Mouse (Mus musculus): ENCODE data around the gene Tmem107.

The Tmem107 gene

DNA sequence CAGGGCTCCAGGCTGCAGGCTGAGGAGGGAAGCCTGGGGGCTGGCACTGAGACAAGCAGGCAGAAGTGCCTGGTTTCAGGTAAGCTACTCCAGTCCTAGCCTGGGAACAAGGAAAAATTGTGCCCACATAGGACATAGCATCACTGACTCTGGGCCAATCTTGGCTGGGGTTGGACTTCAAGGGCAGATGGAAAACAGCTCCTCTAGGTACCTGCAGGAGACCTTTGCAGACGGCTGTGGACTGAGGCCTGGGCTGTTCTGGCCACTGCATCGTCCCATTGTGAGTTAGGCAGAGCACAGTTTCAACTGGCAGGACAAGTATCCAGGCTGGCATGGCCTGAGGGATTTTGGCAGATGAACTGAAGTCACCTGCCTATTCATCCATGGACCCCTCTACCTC lies 35.2 kb downstream of the Tmem107 start:
- no peak for DNase-seq (ENCODE audit: low read depth, low spot score)

GRCm38 (mm10) chr11:69106299-69106698 lies 35.7 kb downstream of the Tmem107 start:
- DNase-seq (ENCODE audit: low read depth, low spot score) = no peak

GRCm38 (mm10) chr11:69106842-69107241 lies 36.2 kb downstream of the Tmem107 start:
- no peak for DNase-seq (ENCODE audit: low read depth, low spot score)

DNA sequence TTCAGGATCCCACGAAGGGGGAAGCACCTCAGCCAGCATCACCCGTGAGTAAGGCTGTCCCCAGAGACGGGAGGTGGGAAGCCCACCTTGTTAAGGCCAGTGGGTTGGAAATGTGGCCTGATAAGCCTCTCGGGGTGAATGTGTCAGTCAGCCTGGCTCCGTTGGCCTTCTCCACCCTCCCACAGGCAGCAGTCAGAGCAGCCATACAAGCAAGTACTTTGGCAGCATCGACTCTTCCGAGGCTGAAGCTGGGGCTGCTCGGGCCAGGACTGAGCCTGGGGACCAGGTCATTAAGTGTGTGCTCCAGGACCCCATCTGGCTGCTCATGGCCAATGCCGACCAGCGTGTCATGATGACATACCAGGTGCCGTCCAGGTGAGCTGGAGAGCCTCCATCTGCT lies 37.1 kb downstream of the Tmem107 start:
- no peak for DNase-seq (ENCODE audit: low read depth, low spot score)

- DNase-seq (ENCODE audit: low read depth, low spot score) = no peak
Measured at GRCm38 (mm10) chr11:69108223-69108622, 37.6 kb downstream of the Tmem107 start.

- no peak for DNase-seq (ENCODE audit: low read depth, low spot score)
Measured at GRCm38 (mm10) chr11:69109032-69109900, 38.7 kb downstream of the Tmem107 start.

DNA sequence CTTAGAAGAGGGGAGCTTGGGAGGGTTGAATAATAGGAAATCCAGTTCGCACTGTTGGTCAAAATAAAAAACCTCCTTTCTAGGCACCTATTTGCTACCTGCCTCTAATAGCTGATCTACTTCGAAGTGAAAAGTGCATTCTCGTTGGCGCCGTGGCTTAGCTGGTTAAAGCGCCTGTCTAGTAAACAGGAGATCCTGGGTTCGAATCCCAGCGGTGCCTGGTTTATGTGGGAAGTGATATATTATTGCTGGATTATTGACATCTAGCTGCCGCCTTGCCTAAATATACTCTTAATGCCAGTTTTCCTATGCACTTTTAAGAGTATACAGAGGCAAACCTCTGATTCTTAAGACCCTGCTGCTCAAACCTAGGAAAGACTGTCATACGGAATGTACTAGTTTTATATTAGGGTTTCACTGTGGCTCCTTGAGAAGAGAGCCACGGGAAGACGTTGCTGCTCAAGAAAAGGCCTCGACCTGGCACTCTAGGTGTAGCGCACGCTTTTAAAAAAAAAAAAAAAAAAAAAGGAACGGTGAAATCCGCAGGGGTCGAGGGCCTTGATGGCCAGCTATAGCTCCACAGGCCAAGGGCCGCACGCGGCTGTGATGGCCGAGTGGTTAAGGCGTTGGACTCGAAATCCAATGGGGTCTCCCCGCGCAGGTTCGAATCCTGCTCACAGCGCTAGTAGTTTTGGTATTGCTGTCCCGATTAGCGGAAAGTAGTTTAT lies 39.9 kb downstream of the Tmem107 start:
- peak; percentile 93 for DNase-seq (ENCODE audit: low read depth, low spot score)

GRCm38 (mm10) chr11:69111051-69111810 lies 40.6 kb downstream of the Tmem107 start:
- DNase-seq (ENCODE audit: low read depth, low spot score) = no peak

DNA sequence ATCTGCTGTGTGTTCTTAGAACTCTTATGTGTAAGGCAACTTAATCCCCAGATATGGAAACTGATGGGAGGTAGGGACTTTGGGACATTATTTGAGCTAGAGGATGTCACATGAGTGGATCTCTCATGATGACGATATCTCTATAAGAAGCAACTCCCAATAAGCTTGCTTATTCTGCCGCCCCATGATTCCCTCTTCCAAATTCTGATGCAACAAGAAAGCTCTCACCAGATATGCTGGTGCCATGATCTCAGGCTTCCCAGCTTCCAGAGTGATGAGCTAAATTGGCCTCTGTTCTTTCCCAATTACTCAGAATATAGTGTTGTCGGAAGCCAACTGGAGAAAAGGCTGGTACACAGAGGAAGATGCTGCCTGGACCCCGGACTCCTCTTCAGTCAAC lies 41.3 kb downstream of the Tmem107 start:
- DNase-seq (ENCODE audit: low read depth, low spot score) = no peak

DNA sequence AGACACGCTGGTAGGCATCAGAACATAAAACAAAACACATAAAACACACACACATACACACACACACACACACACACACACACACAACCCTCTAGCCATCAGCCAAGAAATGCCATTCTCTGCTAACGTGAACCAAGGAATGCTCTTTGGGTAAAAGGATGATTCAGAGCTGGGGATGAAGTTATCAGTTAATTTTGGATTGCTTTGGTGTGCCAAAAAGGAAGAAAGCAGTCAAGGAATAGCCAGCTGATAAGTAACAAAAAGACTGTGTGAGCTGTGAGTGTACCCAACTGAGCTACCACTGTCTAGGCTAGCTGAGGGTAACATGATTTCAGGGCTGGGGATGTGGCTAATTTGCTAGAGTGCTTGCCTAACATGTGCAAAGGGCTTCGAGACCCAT lies 43.4 kb downstream of the Tmem107 start:
- no peak for DNase-seq (ENCODE audit: low read depth, low spot score)

DNA sequence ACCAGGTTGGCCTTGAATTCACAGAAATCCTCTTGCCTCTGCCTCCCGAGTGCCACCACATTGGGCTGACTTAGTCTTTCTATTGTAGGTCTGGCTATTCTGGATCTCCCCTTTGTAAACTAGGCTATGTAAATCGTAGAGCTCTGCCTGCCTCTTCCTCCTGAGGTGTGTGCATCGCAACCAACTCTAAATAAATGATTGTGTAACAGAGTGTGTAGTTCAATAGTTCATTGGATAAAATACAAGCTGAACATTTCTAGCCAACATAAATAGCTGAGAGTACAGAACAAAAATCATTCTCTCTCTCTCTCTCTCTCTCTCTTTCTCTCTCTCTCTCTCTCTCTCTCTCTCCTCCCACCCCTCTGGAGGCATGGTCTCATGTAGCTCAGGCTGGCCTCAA lies 44.0 kb downstream of the Tmem107 start:
- no peak for DNase-seq (ENCODE audit: low read depth, low spot score)

DNA sequence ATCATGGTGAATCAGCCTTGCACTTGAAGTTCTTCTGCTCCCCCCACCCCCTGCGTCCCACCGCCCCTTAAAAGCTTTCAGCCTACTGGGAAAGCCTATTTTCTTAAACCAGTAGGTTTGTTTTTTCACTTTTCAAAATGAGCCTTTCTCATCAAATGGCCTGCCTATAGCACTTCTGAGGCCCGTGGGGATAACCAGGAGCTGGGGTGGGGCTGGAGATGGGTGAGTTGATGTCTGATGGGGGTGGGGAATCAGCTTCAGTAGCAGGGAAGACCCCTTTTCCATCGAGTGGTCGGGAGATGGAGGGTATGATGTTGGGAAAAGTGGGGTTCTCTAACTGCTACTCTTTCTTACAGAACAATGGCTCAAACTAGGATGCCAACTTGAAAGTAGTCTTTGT lies 46.2 kb downstream of the Tmem107 start:
- DNase-seq (ENCODE audit: low read depth, low spot score) = no peak

GRCm38 (mm10) chr11:69117737-69118695 lies 47.4 kb downstream of the Tmem107 start:
- DNase-seq (ENCODE audit: low read depth, low spot score) = peak; percentile 66

DNA sequence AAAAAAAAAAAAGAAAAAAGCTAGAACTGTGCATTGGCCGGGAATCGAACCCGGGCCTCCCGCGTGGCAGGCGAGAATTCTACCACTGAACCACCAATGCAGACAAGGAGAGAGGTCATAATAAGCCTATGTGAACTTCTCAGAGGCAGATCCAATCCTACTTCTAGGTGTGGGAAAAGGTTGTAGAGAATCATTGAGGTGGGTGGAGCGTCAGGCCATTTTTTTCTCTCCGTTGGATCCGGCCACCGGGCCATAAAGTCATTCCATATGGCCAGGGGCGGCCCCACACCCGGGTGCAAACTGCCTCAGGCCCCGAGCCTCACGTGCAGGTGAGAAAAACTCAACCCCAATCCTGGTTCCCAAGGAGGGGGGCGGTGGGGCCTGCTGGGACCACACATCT lies 48.2 kb downstream of the Tmem107 start:
- DNase-seq (ENCODE audit: low read depth, low spot score) = peak; percentile 86

DNA sequence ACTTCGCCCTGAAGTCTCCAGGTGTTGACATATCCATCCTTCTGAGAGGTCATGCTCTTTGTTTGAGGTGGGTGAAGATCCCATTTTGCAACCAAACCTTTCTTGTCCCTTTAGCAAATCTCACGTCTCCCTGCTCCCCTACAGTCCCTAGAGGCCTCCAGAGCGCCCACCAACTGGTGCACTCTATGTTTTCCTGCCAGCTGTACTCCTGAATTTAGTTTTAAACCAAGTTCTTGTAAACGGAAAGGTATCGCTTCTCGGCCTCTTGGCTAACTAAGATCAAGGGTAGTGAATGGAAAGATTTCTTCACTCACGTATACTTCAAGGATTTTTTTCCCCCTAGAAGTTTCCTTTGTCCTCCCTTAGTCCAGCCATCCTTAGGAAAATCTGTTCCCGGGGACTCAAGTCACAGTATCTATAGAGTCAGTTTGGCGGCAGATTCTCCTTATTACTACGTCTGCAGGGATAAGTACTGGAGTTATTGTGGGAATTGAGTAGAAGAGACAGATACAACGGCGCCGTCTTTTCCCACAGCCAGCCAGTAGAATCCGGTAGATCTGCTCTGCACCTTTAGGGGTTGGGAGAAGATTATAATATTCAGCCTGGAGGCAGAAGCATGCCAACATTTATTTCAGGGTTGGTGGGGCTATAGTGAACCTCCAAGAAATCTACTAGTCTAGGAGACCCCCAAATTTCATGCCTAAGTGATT lies 49.0 kb downstream of the Tmem107 start:
- no peak for DNase-seq (ENCODE audit: low read depth, low spot score)

DNA sequence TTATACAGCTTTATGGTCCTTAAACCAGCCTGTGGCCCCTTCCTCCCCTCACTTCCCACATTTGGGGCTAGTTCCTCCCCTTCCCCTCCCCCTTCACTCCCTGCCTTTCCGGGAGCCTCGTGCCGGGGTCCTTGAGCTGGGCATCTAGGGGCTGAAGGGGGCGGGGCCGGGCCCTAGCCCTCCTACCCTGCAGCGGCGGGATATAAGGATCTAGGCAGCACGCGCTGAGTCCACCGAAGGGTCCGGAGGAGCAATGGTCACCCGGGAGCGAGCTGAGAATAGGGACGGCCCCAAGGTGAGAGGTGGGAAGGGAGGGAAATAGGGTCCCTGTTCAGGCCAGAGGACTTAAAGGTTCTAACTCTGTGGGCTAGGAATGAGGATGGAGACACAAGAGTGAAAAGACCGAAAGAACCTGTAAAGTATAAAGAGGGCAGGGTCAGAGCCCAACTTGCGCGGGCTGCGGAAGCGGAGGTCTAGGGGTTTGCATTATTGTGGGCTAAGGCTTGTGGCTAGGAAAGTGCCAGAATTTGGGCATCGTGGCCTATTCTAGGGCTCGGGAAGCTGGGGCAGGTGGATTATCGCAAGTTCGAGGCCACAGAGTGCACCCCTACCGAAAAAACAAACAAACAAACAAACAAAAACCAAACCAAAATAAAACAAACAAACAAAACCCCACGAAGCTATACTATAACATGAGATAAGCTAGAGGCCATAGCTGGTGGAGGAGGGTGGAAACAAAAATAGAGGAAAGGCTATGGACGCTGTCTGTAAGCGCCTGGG lies 49.8 kb downstream of the Tmem107 start, which contains the start of gene Hes7:
Gene Hes7, plus strand, starts transcription at position 184 of the 780 bp plus-strand sequence.
- DNase-seq (ENCODE audit: low read depth, low spot score) = peak; percentile 27

DNA sequence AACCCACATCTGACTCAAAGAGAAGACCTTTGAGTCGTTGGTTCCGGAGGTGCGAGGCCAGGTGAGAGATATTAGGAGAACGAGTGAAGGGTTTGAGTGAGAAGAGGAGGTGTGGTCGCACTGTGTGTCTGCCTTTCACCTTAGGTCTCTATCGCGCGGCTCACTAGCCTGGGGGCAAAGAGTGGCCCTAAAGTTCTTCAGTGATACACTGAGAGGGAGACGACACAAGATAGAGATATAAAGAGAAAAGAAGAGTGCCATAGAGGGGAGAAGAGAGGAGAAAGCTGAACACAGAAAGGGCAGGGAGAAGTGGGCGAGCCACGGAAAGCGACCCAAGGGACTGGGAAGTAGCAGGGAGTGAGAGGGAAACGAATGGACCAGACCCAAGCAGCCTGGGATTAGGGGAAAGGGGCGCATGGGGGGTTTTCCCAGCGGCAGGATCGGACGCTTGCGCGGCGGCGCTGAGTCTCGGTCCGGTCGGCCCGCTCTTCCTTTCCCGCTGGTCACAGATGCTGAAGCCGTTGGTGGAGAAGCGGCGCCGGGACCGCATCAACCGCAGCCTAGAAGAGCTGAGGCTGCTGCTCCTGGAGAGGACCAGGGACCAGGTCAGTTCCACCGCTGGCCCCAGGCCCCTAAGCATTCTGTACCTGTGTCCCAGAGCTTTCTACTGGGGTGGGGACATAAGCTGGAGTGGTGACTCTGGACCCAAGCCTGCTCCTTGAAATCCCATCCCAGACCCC lies 50.6 kb downstream of the Tmem107 start:
- peak; percentile 25 for DNase-seq (ENCODE audit: low read depth, low spot score)

- peak; percentile 79 for DNase-seq (ENCODE audit: low read depth, low spot score)
Measured at GRCm38 (mm10) chr11:69121741-69122335, 51.2 kb downstream of the Tmem107 start.

Data from R1 (cell line).